Mouse (Mus musculus) liver (tissue): ENCODE measurements around the gene Ppp1r3g.

Experiments used
- DNase-seq: peaks from one replicate; pipeline ENCODE4 v3.0.0-alpha.2; 2020; ENCODE audit warnings: mixed read lengths

Ppp1r3g gene

GRCm38 (mm10) chr13:35995696-35996426 lies 37.2 kb downstream of the Ppp1r3g start:
- DNase-seq: no peak

DNA sequence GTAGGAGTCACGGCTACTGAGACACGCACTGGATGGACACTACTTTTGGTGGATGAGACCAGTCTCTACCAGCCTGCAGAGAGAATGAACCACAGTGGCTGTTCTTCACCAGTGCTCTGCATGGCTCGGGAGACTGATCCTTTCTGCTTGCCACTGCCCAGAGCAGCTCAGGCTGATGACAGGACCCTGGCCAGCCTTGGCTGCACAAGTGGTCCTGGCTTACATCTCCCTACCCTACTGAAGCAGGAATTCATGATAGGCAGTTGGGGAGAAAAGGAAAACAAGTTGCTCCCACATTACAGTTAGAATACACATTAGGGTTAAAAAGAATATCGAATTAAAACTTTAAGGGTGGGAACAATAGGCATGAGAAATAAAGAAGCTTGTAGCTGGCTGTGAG lies 39.0 kb downstream of the Ppp1r3g start:
- no peak for DNase-seq

- DNase-seq: no peak
These were observed 42.2 kb downstream of the Ppp1r3g start for GRCm38 (mm10) chr13:36000798-36001197.

DNA sequence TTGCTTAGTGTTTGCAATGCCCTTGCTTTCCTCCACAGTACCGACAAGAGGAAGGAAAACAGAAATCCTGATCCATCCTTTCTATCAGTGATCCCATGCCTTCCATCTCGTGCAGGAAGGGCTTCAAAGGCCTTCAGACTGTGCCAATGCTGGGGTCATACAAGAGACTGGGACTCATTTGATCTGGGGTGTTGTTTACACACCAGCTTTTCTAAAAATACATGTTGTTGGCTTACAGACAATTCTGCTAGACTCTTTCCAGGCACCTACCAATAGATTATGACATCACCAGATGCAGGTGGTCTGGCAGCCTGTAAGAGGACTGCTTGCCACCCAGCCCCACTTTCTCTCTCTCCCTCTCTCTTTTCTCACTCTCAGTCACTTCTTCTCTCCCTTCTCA lies 51.3 kb downstream of the Ppp1r3g start:
- DNase-seq: no peak

- DNase-seq: no peak
These were observed 57.0 kb downstream of the Ppp1r3g start for GRCm38 (mm10) chr13:36015636-36016035.

DNA sequence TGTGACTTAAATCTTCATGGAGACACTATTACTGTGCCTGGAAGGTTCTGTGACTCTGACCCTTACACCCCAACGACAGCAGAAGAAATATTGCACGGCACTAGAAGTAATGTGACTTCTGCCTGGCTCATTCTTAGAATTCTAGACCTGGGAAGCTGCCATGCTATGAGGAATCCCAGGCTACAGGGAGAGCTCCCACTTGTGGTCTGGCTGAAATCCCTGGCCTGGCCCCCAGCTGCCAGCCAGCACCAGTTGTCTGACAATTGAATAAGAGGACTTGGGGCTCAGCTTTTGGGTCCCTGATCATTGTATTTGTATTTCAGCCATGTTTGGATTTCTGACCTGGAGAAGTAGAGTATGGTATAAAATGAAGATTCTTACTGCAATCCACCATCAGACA lies 59.4 kb downstream of the Ppp1r3g start:
- no peak for DNase-seq

DNA sequence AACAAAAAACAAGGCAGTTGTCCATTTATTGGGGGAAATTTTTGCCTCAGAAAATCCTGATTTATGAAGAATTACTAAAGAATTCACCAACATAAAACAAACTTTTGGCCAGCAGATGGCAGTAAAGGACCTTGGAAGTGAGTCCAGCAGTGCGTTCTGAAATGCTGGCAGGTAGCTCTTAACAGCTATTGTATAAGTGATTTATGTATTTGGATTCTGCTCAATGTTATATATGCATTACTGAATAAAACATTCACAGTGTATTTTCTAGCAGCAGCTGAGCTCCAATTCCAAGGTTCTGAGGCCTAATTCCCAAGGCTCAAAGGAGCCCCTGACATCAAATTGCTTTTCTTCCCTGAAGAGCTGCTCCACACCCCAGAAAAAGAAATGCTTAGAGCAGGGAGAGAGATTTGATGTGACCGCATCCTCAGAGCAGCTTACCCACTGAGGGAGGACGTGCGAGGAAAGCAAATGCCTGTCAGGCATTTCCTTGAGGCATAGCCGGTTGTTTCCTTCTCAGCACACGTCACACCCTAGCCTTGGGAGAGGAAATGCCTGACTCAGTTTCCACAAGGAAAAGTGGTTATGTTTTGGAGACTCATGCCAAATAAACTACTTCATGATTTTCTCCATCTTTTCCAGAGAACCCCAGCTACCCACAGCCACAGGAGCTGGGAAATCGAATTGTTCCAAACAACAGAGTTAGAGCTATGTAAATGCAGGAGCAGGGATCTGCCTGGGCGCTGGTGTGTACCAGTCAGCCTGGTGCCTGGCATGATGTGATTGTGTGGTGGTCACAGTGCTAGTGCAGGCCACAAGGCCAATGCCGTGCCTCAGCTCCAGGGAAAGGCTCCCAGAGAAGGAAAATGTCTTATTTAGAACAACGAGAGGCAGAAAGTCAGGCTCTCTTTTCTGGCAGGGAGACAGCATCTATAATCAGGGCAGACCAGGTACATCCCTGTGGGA lies 61.0 kb downstream of the Ppp1r3g start:
- DNase-seq: peak; percentile 68
